Mouse (Mus musculus): ENCODE results near the gene Stk26. TPM values are rescaled to one million over a fixed set of nuclear protein-coding genes. Genes with fewer than 3 reads are reported as not detected.

The Stk26 gene
- total RNA-seq, 2 experiments from 2014 or later, result 190 to 251 TPM

DNA sequence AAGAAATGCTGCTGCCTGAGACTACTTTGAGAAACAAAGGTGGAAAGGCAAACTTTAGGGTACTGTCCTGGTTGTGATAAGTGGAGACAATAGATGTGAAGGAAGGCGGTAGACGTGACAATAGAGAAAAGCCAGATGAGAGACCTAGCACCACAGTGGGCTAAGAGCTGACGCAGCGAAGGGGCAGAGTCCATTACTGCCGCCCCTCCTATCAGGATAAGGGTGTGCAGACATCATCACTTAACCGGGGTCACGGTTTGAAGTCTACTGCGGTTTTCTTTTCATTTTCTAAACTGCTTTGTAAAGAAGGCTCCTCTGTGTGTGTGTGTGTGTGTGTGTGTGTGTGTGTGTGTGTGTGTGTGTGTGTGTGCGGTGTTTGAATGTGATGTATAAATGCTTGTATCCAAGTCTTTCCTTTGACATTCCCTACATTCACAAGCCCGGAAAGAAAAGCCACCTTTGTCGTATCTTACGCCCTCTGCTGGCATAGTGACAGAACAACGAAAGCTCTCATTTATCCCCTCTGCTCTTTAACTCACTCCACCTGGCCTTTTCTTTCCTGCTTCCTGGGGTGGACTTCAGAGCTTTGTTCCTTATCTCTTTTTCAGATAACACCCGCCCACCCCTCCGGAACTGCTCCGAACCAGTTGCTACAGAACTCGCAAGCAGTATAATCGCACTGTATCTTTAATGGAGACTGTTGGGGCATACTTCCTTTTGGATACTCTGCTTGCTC is 84.0 kb downstream of the Stk26 start:
- ATAC-seq (replicated peaks; ENCODE audit: poor library complexity), result peak; percentile 69; the same call in 1 of the 2 replicates

GRCm38 (mm10) chrX:50926893-50927545 is 86.2 kb downstream of the Stk26 start:
- peak; percentile 64 for ATAC-seq (replicated peaks; ENCODE audit: poor library complexity)

DNA sequence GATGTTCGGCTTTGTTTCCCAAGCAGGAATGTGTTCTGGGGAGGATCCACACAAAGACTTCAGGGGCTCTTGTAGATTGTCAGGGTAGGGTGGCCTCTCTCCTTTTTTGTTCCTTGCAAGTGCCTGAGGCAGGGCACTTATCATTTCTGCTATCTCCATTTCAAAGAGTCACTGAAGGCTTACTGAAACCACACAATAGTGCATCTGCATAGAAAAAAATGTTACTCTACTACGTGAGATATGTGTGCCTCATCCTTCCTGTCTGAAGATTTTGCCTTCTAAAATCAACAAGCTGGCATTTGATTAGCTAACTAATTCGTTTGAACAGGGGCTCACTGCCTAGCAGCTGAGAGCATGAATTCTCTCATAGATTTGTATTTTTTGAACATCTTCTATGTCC is 89.5 kb downstream of the Stk26 start:
- ATAC-seq (replicated peaks; ENCODE audit: poor library complexity), result peak; percentile 34; the same call in 1 of the 2 replicates

- no peak for ATAC-seq (replicated peaks; ENCODE audit: poor library complexity)
These were observed 96.3 kb downstream of the Stk26 start for GRCm38 (mm10) chrX:50937117-50937516.

DNA sequence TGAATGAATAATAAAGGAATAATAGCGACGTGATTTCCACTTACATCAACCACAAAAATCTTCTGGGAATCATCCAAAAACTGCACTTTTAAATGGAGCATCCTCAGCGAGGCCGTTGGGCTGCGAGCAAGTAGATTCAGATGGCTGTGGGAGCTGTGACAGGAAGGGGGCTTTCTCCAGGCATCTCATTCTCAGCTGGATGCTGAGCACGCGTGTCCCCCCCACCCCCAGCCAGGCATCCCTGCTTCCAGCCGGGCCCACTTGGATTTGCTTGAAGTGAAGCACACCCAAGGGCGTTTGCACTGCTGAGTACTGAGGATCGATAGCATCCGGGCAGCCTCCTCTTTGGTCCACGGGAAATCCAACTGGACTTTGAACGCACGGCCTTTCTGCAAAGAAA is 101.8 kb downstream of the Stk26 start, which contains the start of gene Frmd7:
Gene Frmd7, minus strand, starts transcription at position 101 of the 400 bp plus-strand sequence.
- no peak for ATAC-seq (replicated peaks; ENCODE audit: poor library complexity)

Other genes starting within 250 kb of the Stk26 start
- gene Frmd7, start 101.7 kb downstream of the Stk26 start, total RNA-seq (2015), result not detected in 2 replicates
- gene Frmd7, start 101.7 kb downstream of the Stk26 start, total RNA-seq (2017), result not detected in 2 replicates
- 30.1 and 30.2 TPM in 2 replicates for gene Rap2c, start 177.0 kb downstream of the Stk26 start, total RNA-seq (2015)
- 17.3 and 22.3 TPM in 2 replicates for gene Rap2c, start 177.0 kb downstream of the Stk26 start, total RNA-seq (2017)